Mouse (Mus musculus) left cerebral cortex, postnatal 10 days (tissue): ENCODE data around the gene Zcchc12. TPM values are rescaled to one million over a fixed set of nuclear protein-coding genes. Genes with fewer than 3 reads are reported as not detected.

Source experiments
- total RNA-seq, 2 experiments: library from RNA; stranded (reverse); gene quantifications; 2 replicates each; pipeline ENCODE4 v1.2.3; 2021

The Zcchc12 gene
- total RNA-seq, 2 experiments from 2014 or later = 96.7 to 114 TPM

Other genes starting within 250 kb of the Zcchc12 start
- 1 to 10 TPM; 4.2 to 5.2 TPM for gene Il13ra1, start 83.8 kb upstream of the Zcchc12 start, total RNA-seq
- gene Lonrf3, start 132.4 kb downstream of the Zcchc12 start, total RNA-seq = 1 to 10 TPM; 7.4 to 9.7 TPM
- not detected for gene Gm6268, start 205.4 kb downstream of the Zcchc12 start, total RNA-seq